Mouse (Mus musculus) neural tube, embryonic 14.5 days (tissue): ENCODE data around the gene Mndal. TPM values are rescaled to one million over a fixed set of nuclear protein-coding genes. Genes with fewer than 3 reads are reported as not detected.
A peak's percentile ranks its signal among the peaks of the same experiment; 100 is the strongest.
"Not testable (repeated sequence)": the region's sequence is repeated elsewhere in the genome, so short reads cannot be mapped to it uniquely, and the experiment has no call there.

Experiments
- ATAC-seq: fragments of 200-750 bp; cut with Nextera tagmentation; 2 replicates; pipeline ENCODE4 v1.8.0; 2017; ENCODE audit warnings: low read depth, mild to moderate bottlenecking, moderate TSS enrichment, moderate library complexity
- H3K27ac ChIP-seq: fragments of 300-500 bp; sonication (generic); 2 replicates; pipeline ENCODE4 v1.5.1; 2014; ENCODE audit warnings: low read depth, mild to moderate bottlenecking, control low read depth, low read length, moderate library complexity, mixed read lengths
- H3K27me3 ChIP-seq: fragments of 300-500 bp; sonication (generic); 2 replicates; pipeline ENCODE4 v1.6.1; 2014; ENCODE audit warnings: low read length; ENCODE audit not compliant: control insufficient read depth, insufficient read depth
- H3K36me3 ChIP-seq: fragments of 300-500 bp; sonication (generic); 2 replicates; pipeline ENCODE4 v1.6.1; 2014; ENCODE audit warnings: low read length, mixed read lengths; ENCODE audit not compliant: control insufficient read depth, insufficient read depth
- H3K4me1 ChIP-seq: fragments of 300-500 bp; sonication (generic); 2 replicates; pipeline ENCODE4 v1.6.1; 2014; ENCODE audit warnings: low read length; ENCODE audit not compliant: control insufficient read depth, insufficient read depth
- H3K4me2 ChIP-seq: fragments of 300-500 bp; sonication (generic); 2 replicates; pipeline ENCODE4 v1.6.1; 2014; ENCODE audit warnings: mild to moderate bottlenecking, low read depth, low read length, control low read depth
- H3K4me3 ChIP-seq: fragments of 300-500 bp; sonication (generic); 2 replicates; pipeline ENCODE4 v1.5.1; 2014; ENCODE audit warnings: low read depth, low read length, control low read depth, mixed read lengths
- H3K9ac ChIP-seq: fragments of 300-500 bp; sonication (generic); replicated peaks from 2 replicates; pipeline ENCODE4 v1.6.1; 2014; ENCODE audit warnings: low read depth, mild to moderate bottlenecking, control low read depth, low read length, mixed read lengths
- H3K9me3 ChIP-seq: fragments of 300-500 bp; sonication (generic); 2 replicates; pipeline ENCODE4 v1.6.1; 2016; ENCODE audit warnings: low read length; ENCODE audit not compliant: control insufficient read depth
- WGBS: fragments of 180-500 bp; shearing (Covaris S2); extraction: QIAGEN DNeasy Blood & Tissue Kit; methylation state at CpG from one replicate; pipeline ENCODE4 v1.1.7; 2014; 5-methylcytosine and 5-hydroxymethylcytosine counted together
- polyA plus RNA-seq: library from polyadenylated mRNA; unstranded; fragments of >200 nt; fragmentation: Nextera tagmentation; extraction: Ambion mirVana; gene quantifications from 2 replicates; pipeline ENCODE4 v1.2.1, GENCODE M21; 2014

Gene Mndal
- polyA plus RNA-seq, 1 experiment from 2014 or later = 1.1 TPM

DNA sequence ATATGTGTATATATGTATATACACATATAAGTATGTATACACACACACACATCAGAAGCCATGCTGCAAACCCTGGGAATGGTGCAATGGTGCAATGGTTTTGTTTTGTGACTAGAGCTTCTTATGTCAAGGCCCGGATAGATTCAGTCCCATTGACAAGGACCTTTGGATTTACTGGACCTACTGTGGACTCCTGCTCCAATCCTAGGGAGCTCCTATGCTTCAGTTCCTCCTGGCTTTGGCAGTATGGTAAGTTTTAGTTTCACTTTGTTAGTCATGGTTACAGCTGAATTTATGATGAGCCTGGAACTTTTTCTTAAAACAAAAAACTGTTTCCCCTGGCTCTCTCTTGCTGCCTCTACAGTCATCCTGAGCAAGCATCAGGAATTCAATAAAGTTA, 65.2 kb downstream of the Mndal start:
- H3K4me3 ChIP-seq, ATAC-seq, H3K9me3 ChIP-seq, H3K27me3 ChIP-seq, H3K4me2 ChIP-seq, H3K4me1 ChIP-seq, H3K27ac ChIP-seq, H3K36me3 ChIP-seq, H3K9ac ChIP-seq: not testable (repeated sequence)
- 81% methylated on average over 1 of the region's 1 CpGs for WGBS

DNA sequence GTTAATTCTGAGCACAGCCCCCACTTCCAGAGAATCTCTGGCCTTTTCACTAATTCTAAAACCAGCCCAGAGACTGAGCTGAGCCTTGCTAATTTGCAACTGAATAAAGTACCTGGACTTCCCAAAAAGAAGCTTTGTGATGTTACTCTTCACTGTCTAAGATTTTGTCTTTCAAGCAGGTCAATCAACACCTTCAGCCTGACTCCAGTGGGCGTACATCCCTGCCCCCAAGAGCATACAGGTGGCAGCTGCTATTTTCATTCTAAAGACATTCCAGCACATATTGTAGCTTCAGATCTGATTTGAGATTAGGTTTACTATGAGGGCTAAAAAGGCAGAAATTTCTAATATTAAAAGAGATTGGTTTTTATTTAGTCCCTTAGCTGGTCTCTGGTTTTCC, 73.7 kb downstream of the Mndal start:
- H3K27me3 ChIP-seq, ATAC-seq, H3K27ac ChIP-seq, H3K4me2 ChIP-seq, H3K4me3 ChIP-seq, H3K9ac ChIP-seq, H3K36me3 ChIP-seq, H3K4me1 ChIP-seq, H3K9me3 ChIP-seq: not testable (repeated sequence)
- WGBS = 88% methylated on average over 1 of the region's 1 CpGs

DNA sequence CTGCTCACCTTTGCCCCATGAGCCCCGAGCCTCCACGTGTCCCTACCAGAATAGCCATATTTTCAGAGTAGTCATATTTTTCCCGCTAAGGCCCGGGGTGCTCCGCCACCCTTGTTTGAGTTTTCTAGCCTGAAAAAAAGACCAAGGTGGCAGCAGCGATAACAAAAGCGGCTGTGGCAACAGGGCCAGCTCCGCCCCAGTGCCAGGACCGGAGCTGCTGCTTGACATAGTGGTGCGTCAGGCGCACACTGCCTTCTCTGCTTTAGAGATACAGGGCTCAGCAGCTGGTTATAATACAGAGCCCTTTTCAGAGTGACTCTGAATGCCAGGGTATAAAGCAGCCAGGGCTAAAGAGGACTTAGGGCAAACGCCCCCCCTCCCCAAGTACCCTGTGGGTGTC, 75.8 kb downstream of the Mndal start:
- no peak overlapping the region for H3K27ac ChIP-seq
- ATAC-seq = no peak
- H3K4me1 ChIP-seq = no peaks in the 10 kb centered on the region
- H3K9ac ChIP-seq = no peak overlapping the region
- H3K36me3 ChIP-seq = no peaks in the 10 kb centered on the region
- WGBS = 83% methylated on average over 12 of the region's 12 CpGs
- H3K9me3 ChIP-seq = no peaks in the 10 kb centered on the region
- no peak overlapping the region for H3K4me3 ChIP-seq
- H3K27me3 ChIP-seq = no peaks in the 10 kb centered on the region
- H3K4me2 ChIP-seq = no peak overlapping the region

DNA sequence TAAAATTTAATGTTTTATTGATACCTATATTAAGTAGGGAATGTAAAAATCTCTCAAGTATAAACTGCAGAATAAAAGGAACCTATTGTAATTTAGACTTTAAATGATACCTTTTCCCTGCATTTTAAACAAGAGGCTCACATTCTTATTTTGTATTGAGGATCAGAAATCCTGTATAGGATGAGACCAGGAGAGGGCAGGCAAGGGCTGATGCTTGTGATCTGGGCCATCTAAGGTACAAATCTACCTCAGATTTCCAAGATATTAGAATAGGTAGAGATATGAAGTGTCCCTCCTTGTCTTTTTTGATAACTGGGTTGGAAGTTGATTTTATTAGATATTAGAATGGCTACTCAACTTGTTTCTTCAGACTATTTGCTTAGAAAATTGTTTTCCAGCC, 88.6 kb downstream of the Mndal start:
- not testable (repeated sequence) for H3K9ac ChIP-seq, H3K4me1 ChIP-seq, H3K9me3 ChIP-seq, H3K27me3 ChIP-seq, H3K4me2 ChIP-seq, H3K36me3 ChIP-seq, H3K27ac ChIP-seq, H3K4me3 ChIP-seq
- peak; percentile 60; the same call in 1 of the 2 replicates for ATAC-seq

DNA sequence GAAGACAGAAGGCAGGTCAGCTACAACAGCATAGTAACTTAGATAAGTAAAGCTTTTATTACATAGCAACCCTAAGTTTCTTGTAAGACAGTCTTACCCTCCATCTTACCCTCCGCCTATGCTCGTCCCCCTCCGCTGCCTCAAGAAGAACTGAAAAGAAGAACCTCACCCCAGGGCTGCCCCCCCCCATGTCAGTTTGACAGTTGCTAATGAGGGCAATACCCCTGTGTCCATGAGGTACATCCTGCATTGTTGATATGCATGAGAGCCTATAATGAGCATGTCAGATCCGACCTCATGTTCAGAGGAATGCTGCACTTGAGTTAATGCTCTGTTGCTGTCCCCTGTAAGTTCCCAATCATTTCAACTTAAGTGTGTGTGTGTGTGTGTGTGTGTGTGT, 89.4 kb downstream of the Mndal start:
- H3K9me3 ChIP-seq, H3K4me1 ChIP-seq, H3K4me2 ChIP-seq, H3K9ac ChIP-seq, H3K36me3 ChIP-seq, H3K27me3 ChIP-seq, H3K27ac ChIP-seq, ATAC-seq, H3K4me3 ChIP-seq: not testable (repeated sequence)
- WGBS = 32% methylated on average over 4 of the region's 4 CpGs

DNA sequence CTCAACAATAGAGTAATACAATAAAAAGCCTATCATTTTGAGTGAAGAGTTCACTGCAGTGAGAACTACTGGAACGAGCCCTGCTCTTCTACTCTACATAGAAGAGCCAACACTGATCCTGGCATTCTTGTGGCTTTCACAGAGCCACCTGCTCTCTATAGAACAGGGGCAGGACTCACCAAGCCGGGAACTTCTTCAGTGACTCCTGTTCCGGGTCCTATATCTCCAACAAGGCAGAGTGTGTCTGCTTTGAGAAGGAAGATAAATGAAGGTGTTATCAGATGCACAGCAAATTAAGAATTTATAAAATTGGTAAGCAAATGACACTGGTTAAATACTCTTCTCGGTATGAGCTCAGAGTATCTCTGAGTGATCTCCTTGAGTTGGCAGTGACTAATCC, 96.1 kb downstream of the Mndal start:
- 91% methylated on average over 4 of the region's 4 CpGs for WGBS
- not testable (repeated sequence) for ATAC-seq, H3K27me3 ChIP-seq, H3K9ac ChIP-seq, H3K4me1 ChIP-seq, H3K4me2 ChIP-seq, H3K27ac ChIP-seq, H3K9me3 ChIP-seq, H3K4me3 ChIP-seq, H3K36me3 ChIP-seq

DNA sequence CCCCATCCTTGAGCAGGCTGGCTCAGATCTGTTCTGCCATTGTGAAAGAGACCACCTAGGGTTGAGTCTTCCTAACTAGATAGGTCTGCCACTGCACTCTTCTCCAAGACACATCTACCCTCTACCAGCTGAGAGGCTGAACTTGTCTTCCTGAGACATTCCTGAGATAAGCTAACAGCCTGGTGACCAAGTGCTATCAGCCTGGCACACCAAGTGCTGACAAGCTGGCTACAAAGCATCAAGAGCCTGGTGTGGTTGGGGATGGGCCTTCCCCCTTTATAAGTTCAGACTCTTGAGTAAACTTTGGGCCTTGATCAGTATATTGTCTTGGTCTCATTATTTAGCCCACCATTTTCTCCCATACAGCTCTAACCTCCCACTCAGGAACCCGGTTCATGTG, 97.5 kb downstream of the Mndal start:
- Histone ChIP-seq H3K27me3 (no peaks in the 10 kb centered on the region), H3K9me3 (no peaks in the 10 kb centered on the region), H3K4me2 (no peak overlapping the region), H3K36me3 (no peaks in the 10 kb centered on the region), H3K4me3 (no peak overlapping the region), H3K4me1 (no peaks in the 10 kb centered on the region), H3K27ac (no peak overlapping the region), H3K9ac (no peak overlapping the region)
- 93% methylated on average over 1 of the region's 1 CpGs for WGBS
- ATAC-seq = no peak

DNA sequence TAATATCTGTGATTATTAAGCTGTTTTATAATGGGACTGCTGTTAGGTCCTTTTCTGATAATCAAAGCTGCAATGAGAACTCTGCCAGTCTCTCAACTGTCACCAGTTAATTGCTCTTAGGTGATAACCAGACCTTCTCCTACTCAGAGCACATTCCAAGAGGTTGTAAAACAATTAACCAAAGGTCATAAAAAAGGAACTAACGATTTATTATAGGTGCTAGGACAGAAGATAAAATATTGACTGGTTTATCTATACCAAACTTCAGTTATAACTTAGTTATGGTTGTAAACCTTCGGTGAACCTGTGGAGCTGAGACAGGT, 120.8 kb downstream of the Mndal start:
- not testable (repeated sequence) for H3K27ac ChIP-seq, H3K27me3 ChIP-seq, H3K4me2 ChIP-seq, H3K4me1 ChIP-seq, H3K36me3 ChIP-seq, H3K4me3 ChIP-seq, H3K9ac ChIP-seq, ATAC-seq, H3K9me3 ChIP-seq
- 11% methylated on average over 2 of the region's 2 CpGs for WGBS

DNA sequence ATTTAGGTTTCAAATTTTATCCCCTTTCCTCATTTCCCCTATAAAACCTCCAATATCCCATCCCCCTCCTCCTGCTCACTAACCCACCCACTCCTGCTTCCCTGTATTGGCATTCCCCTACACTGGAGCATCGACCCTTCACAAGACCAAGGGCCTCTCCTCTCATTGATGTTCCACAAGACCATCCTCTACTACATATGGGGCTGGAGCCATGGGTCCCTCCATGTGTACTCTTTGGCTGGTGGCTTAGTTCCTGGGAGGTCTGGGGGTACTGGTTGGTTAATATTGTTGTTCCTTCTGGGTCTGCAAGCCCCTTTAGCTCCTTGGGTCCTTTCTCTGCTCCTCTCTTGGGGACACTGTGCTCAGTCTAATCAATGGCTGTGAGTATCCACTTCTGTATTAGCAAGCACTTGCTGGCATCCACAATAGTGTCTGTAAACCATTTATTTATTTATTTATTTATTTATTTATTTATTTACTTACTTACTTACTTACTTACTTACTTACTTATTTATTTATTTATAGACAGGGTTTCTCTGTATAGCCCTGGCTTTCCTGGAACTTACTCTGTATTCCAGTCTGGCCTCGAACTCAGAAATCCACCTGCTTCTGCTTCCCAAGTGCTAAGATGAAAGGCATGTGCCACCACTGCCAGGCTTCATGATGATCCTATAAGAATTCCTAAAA, 121.4 kb downstream of the Mndal start:
- 54% methylated on average over 2 of the region's 2 CpGs for WGBS
- not testable (repeated sequence) for H3K9me3 ChIP-seq

DNA sequence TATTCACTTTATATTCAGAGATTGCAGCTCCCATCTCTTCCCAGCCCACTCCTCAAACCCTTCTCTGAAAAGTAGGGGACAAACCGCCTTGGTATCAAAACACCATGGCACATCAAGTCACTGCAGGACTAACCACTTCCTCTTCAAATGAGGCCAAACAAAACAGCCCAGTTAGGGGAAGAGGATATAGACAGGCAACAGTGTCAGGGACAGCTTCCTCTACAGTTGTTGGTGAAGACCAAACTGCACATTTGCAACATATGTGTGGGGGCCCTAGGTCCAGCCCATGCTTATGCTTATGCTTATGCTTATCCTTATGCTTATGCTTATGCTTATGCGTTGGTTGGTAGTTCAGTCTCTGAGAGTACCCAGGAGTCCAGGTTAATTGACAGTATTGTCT, 133.0 kb downstream of the Mndal start:
- 98% methylated on average over 2 of the region's 2 CpGs for WGBS
- H3K27ac ChIP-seq, ATAC-seq: not testable (repeated sequence)

More for the DNA sequence above, 121.4 kb downstream of the Mndal start:
- not testable (repeated sequence) for H3K4me1 ChIP-seq, ATAC-seq, H3K4me3 ChIP-seq, H3K36me3 ChIP-seq, H3K4me2 ChIP-seq, H3K27ac ChIP-seq, H3K27me3 ChIP-seq, H3K9ac ChIP-seq

More for the DNA sequence above, 133.0 kb downstream of the Mndal start:
- not testable (repeated sequence) for H3K9ac ChIP-seq, H3K4me3 ChIP-seq, H3K36me3 ChIP-seq, H3K4me2 ChIP-seq, H3K4me1 ChIP-seq, H3K9me3 ChIP-seq, H3K27me3 ChIP-seq
